Mouse (Mus musculus): ENCODE data around the gene Lpp.
A peak's percentile ranks its signal among the peaks of the same experiment; 100 is the strongest.

Lpp gene

DNA sequence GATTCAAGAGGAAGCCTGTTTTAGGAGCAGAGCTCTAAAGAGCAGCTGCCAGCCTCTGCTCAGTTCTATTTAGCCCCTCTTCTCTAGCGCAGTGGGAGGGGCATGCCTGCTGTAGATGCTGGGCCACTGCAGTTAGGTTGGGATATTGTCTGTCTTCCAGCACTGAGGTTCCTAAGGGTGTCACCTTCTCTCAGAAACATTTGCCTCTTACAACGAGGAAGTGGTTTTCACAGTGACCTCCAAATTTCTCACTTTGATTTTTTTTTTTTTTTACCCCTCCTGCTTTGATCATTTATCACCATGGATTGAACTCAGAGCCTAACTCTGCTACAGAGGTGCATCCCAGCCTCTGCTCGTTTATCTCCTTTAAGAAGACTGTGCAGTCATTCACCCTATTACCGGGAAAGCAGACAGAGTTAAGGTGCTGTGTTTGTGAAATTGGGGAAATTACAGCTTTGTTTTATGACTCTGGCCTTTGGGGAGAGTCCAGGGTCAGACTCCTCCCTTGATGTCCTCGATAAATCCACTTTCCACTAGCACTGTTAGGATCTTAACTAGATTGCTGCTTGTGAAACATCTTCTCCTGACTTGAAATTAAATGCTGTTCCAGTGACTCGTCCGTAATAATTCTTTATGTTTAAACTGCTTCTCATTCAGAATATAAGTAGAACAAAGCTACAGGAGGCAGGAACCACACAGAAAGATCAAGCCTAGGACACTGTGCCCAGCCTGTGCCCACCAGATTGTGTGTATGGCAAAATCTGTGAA, 111.7 kb downstream of the Lpp start:
- DNase-seq = no peak

DNA sequence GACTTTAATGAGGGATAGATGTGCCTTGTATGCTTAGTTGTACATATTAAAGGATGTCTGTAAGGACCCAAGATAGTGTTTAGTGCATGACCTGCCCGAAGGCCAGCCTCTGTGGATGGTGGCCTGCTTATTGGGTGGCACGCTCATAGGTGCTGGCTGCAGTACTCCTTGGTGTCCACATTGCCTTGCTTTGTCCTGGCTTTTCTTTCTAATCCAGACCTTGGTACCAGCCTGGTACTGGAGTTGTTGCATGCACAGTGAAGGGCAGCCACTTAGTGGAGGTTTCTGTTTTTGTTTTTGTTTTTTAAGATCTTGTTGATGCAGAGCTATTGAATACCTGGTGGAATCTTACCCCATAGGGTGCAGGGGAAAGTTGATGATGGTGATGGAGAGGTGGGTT, 112.9 kb downstream of the Lpp start:
- no peak for DNase-seq

DNA sequence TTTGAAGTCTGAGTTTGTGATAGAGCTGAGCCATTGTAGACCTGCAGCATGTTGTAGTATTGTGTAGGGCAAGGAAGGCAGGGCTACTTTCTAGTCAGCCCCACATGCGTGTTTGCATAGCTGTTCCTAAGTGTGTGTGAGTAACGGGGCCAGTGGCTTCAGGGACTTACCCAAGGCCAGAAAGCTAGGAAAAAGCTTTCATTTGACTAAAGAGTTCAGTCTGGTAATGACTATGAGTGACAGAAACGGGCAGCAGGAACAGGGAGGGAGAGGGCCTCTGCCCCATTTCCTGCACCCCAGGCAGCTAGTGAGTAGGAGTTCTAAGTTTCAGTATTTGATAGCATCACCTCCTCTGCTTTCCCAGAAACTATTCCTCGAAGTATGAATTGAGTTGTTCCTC, 113.4 kb downstream of the Lpp start:
- DNase-seq = no peak

DNA sequence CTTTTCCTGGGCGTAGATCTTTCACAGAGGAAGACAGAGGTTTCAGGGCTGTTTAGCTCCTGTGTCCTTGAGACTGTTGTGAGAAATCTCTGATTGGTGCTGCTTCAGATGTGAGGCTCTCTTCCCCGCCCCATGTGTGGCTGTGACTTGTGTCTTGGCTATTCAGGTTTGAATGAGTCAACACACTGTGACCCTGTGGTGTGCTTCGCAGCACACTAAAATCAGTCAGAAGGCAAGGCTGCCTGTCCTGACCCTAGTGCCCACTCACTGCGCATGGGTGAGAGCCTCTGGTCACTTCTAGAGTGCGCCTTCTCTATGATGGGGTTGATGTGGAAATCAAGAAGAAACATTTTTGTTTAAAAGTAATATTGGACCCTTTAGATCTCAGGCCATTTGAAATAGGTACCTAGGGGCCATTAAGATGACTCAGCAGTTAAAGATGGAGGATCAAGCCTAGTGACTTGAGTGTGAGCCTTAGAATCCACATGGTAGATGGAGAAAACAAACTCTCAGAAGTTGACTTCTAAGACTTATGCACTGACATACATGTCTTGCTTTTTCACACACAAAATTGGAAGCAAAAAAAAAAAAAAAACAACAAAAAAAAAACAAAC, 114.7 kb downstream of the Lpp start:
- no peak for DNase-seq

DNA sequence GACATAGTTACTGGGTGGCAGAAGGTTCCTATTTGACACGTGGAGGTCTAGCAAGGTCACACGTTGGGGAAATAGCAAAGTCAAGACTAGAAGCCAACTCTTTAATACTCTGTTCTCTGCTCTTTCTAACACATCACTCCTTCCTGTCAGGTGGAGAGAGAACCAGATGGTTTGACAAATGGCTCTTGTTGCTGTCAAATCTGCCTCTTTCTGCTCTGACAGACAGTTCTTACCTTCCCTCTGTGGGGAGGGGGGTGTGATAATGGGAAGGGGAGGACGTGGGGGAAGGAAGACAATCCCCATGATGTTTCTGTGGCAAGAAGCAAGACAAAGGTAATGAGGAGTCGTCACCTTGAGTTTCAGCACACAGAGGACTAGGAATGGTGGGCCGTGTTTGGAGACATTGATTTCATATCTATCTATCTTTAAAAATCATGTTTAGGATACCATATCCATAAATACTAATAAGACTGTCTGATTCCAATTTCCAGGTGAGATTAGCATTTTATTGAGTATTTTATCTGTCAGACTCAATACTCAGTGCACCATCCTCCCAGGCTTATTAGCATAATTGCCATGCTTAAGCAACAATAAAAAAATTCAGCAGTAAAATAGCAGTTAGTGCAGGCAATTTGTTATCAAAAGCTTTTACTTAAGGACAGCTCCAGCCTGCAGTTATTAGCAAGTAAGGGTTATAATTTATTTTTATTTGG, 115.9 kb downstream of the Lpp start:
- DNase-seq = no peak

DNA sequence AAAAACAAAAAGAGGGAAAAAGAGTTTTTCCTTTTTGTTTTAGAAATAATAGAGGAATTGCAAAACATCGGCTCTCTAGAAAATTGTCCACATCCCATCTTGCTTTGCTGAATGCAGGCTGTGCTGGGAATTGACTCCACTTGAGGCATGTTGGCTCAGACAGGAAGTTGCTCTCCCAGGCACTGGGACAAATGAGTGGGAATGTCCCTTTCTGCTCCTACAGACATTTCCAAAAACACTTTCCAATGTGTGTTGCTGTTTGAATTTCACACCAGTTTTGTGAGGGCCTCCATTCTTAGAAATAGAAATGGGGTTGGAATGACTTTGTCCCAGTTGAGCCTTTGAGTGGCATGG, 116.5 kb downstream of the Lpp start:
- no peak for DNase-seq

DNA sequence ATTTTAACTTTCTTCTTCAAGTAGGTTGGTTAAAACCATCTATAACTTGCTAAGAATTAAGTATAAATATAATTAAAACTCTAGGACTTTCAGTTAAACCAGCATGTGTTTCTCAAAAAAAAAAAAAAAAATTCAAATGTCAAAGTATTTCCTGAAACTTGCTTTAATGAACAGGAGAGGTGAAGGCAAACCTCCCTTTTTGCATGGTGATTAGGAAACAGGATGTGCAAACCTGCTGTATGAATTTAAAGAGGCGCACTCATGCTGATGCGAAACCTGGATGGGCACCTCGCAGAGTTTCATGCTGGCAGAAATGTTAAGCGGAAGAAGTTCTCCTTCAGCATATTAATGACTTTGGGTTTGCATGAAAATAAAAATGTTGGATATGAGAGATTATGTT, 119.9 kb downstream of the Lpp start:
- DNase-seq = no peak

DNA sequence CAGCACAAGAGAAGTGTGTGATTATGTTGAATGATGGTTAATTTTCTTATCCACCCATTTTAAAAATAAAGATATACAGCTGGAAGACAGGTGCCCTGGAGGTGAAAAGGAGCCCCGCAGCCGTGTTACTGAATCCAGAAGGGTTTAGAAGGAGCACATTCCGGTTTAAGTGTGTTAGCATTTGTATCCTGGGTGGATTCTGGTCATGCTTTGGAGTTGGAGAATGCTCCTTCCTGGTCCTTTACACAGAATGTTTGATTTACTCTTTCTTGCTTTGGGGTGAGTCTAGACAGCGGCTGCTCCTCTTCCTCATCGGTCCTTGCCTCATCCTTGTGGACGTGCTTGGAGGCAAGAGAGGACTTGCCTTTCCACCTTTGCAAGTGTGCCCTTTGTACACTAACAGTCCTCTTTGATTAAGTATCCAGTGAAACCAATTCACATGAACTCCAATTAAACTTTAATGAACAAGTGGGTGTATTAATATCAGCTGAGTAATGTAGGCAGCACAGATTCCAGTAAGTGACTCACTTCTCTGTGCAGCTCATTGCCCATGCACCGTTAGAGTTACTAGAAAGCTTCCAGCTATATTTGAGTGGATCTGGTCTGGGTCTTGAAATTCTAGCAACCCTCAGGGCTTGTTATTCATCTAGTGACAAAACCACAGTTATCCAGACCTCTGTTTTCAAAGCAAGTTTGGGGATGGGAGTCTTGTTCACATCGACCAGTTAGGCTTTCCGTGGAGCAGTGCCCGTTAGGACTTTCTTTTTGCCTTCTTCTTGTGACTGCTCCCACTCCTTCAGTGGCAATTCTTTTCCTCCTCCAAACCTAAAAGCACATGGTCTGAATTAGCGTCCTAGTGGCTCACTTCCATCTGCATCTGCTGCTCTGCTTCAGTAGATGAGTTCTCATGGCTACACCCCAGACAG, 121.8 kb downstream of the Lpp start:
- DNase-seq = no peak

DNA sequence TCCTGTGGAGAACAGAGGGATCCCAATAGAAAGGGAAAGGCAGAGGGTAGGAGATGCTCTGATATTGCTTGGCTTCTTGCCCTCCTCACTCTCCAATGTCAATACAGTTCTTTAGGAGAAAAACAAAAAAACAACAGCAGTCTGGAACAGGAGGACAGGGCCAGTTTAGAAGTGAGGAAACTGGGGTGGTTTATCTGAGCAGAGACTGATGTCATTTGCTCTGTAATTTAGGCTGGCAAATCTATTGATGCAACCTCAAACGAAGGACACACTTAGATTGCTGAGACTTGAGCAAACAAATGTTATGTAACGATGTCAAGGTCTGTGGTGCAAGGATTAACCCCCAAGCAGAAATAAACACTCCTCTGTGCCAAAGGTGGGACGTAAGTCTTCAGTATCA, 123.7 kb downstream of the Lpp start:
- no peak for DNase-seq

DNA sequence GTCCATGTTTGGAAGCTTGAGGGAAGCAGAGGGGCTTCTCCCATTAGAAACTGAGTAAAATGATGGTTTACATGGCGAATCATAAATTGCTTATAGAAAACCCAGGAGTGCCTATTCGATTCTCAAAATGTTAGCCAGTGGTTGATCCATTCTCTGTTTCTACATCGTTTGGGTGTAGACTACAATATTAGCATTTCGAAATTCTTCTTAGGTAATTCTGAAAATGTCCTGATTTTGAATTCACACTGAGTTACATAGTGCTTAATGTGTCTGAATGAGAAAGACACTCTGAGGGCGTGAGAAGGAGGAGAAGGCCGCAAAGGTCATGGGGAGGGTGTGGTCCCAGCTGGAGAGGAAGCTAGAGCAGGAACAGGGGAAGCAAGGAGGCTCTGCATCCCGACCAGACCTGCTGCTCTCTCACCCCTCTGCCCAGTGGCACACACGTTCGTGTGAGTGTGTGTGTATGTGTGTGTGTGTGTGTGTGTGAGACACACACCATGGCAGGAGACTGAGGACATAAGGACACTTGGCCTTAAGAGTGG, 124.3 kb downstream of the Lpp start:
- DNase-seq = no peak

DNA sequence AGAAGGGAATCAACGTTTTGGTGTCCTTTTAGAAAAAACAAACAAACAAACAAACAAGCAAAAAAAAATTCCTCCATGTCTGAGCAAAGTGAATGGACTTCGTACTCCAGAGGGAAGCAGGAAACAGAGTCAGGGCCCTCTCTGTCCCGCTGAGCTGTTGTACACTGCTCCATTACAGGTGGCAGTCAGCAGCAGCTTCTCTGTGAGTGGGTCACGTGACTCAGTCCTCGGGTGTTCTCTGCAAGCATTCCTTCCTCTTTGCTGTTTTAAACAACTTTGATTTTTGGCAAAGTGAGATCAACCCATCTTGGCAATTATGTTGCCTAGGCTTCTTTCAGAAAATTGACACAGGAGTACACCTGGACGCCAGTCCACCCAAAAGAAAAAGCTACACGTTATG, 125.5 kb downstream of the Lpp start:
- DNase-seq = no peak

DNA sequence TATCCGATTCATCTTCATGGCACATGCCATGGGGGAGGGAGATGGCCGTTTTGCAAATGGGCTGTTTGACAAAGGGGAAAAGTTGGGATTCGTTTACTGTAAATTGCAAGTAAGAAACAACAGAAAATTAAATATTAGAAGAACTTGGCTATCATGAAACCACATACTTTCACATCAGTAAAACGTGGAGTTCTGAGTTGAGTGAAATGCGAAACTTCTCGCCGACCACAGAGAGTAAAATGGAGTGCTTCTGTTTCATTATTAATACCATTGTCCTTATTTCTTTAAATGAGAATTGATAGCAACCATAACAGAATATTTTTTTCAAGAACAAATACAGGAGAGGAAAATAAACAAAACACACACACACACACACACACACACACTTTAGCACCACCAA, 133.9 kb downstream of the Lpp start:
- DNase-seq = no peak

DNA sequence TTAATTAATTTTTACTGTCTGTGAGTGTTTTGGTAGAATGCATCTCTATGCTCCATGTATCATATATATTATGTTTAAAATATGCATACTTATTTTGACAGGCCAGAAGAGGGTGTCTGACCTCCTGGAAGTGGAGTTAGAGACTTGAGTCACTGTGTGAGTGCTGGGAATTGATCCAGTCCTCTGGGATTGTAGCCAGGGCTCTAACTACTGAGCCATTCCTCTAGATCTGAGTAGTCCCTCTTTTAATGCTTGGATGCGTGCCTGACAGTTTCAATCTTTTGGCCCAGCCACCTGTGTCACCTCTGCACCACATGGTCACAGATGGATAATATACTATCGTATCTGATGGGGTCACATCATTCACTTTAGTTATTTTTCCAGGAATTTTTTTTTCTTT, 138.4 kb downstream of the Lpp start:
- DNase-seq = peak in 1 of 2 experiments; percentile 39

DNA sequence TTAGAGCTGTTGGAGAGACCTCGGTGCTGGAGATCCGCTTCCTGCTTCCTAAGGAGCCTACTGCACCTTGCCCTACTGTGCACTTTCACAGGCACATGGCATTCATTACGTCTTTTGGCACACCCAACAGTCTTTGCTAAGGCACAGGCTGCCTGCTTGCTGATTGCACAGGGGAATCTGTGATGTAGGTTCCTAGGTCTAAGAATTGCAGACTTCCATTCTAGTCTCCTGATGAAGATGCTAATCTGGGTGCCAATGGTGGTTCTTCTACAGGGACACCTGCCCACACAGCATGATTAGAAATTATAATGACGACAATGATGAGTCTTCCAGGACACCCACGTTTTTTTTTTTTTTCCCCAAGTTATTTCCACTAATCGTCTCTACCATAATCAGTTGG, 141.9 kb downstream of the Lpp start:
- DNase-seq = no peak

DNA sequence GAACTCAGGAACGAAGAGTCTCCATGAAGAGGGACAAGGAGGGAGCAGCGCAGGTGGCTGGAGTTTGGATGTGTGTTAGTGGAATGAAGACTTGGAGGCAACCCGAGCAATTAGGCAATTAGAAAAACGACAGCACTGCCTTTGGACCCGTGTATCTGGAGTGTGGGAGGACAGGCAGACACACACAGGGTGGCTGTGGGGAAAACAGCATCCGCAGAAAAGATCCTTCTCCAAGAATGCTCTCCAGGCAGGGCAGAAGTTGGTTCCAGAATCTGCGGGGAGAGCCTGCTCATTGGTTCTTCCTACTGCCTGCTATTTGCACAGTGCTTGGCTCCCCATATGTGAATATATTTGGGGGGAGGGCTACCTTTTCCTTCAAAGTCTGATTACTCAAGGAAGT, 143.0 kb downstream of the Lpp start:
- no peak for DNase-seq

DNA sequence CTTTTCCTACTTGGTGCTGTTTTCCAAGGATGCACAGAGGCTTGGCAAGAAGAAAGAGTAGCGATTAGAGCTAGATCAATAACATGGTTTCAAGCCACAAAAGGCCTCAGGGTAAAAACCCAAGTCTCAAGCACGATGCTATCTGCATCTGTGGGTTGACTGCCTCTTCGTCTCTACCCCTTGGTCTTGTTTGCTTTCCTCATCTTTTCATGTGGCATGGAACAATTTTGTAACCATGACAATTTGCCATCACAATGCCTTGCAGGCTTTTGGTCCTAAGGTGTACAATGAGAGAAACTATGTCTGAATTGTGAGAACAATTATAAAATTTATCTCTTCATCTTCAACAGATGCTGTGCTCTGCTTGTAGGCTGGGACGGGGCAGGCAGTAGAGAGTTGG, 145.7 kb downstream of the Lpp start:
- DNase-seq = no peak

DNA sequence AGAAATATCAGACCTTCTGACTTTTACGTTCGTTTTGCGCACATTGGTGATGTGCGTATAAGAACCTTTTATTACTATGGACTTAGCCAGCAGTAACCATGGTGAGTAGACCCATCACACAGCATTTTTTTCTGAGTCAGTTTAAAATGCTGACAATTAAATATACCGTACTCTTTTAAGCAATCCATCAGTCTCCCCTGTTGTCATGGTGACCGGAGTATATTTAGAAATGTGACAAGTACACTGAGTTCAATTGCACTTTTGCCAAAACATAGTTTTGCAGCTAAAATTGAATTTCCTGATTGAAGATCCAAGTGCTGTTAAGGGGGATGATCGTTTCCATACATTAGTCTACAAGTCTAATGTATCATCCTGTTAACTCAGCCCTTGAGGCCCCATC, 149.6 kb downstream of the Lpp start:
- no peak for DNase-seq

DNA sequence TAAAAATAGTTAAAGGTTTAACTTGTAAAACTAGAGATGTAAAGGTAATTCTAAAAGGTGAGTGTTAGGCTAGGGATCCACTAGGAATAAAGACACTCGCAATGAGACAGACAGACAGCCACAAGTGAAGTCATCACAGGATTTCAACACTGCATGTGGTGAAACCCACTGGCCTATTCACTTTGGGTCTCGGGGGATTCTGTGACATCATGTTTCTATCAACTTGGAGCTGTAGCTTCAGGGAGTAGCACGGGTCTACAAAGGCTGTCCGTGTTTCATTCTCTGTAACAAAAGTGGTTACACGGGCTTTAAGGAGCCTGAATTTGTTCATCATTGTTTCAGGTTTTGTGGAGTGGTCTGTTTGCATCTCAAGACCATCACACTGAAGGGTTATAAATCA, 152.1 kb downstream of the Lpp start:
- no peak for DNase-seq

DNA sequence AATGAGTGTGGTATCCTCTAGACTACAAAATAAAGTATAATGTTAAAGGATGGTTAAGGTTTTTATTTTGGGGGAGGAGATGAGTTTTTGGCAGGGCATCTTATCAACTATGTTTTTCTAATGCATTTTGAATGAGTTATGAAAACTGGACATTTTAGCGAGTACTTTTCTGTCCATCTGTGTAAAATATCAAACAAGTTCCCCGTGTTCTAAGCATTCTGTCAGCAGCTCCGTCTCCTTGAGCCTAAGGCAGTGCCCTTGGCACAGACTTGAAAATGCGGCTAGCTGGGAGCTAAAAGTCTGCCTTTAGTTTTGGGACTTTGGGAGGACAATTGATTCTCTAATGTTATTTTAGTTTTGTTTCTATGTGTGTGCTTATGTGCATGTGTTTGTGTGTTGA, 165.2 kb downstream of the Lpp start:
- no peak for DNase-seq

DNA sequence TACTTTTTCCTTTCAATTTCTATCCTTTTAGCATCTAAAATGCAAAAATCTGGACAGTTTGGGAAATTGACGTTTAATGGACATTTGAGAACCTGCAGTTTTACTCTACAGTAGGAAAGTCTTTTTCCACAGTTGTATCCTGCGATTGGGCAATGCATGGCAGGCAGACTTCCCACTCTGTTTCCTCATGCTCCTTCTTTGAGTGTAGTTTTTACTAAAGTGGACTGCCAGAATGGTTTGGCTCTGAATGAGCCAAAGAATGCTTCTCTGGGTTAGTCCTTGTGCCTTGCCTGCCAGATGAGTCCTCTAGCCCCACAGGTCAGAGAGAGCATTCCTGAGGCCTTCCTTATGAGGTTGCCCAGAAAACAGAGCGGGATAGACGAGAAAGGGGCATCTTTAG, 166.5 kb downstream of the Lpp start:
- no peak for DNase-seq

DNA sequence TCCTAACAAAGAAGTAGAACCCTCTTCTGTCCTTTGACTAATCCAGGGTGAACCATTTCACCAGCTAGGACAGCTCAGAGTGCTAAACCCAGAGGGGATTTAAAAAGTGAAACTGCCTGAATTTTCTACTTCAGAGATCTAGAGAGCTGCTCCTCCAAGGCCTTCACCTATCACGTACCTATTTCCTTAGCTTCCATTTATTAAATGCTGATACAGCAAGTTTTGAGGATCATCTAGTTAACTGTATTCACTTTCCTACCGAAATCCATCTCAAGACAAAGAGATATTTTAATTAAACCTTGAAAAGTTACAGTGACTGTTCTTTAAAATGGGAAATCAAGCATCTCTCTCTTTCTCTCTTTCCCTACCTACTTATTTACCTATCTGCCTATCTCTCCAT, 167.7 kb downstream of the Lpp start:
- no peak for DNase-seq

DNA sequence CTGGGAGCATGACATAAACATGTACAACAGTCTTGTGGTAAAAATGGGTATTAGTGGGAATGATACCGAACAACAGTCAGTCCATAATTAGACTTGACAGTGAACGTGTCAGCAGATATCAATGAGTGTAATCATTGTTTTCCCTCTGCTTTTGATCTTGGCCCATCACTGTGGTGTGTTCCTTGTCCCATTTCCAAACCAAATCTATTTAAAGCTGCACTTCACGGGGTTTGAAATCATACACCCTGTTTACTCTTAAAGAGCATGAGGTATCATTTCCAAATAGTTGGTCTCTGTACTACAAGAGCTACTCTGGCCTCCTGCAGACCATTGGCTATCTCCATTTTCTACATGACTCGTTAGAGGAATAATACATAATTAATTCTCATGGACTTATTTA, 168.3 kb downstream of the Lpp start:
- DNase-seq = no peak

DNA sequence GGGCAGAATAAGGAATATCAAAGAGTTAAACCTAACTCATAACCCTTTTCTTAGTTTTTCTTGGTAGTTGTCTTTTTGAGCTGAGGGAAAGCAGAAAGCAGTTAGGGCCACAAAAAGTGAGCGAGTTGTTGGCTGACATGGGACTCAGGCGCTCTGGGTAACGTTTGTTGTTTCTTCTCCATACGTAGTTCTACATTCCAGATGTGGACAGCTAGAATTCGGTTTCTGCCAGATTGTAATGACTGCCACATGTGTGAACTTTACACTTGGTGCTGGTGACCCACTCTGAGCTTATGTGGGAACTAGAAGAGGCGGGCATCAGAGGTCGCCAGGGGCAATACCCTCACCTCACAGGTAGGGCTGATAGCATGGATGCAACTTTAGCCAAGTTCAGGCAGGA, 172.0 kb downstream of the Lpp start:
- no peak for DNase-seq
